Mouse (Mus musculus) CH12F3 (cell line): ENCODE results near the gene P2ry4.

ENCODE experiments used
- in situ Hi-C: fragments of 300-500 bp; cut with MboI; formaldehyde crosslinking; loops from 2 replicates; pipeline ENCODE4 v1.14.3; 2020; ENCODE audit warnings: low sequenced_read_pairs

The P2ry4 gene

DNA sequence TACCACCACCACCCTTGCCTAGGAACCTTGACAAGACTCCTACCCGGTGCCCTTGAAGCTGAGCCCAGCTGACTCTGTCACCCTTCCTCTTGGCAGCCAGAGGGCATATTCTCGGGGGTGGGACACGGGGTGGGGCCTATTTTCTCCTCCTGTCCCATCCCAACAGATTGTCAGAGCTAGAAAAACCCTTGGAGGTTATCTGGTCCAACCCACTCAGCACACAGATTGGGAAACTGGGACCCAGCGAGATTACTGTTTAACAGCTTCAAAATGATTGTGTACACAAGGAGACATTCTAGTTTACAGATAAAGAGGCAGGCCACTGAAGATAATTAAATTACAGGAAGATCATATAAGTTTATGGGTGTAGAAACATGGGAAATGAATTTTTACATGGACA is at the start of gene P2ry4:
TSS of gene P2ry4 (minus strand) at position 79 of the 400 bp plus-strand sequence.
- in situ Hi-C loops = no loop called here

DNA sequence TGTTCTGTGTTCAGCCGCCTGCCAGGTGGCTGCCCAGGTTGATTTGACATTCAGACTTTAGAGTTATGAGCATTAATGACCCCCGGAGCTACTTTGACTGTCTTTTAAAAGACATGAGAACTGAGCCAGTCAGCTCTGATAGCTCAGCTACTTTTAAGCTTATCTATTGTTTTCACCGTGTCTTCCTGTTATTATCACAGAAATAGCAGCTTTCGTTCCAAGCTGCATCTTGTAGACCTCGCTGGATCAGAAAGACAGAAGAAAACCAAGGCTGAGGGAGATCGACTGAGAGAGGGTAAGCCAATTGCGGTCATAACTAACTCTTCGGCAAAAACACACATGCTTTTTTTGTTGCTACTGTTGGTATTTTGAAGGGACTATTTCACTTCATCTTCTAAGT is 43.8 kb upstream of the P2ry4 start:
- in situ Hi-C loops = no loop called here

DNA sequence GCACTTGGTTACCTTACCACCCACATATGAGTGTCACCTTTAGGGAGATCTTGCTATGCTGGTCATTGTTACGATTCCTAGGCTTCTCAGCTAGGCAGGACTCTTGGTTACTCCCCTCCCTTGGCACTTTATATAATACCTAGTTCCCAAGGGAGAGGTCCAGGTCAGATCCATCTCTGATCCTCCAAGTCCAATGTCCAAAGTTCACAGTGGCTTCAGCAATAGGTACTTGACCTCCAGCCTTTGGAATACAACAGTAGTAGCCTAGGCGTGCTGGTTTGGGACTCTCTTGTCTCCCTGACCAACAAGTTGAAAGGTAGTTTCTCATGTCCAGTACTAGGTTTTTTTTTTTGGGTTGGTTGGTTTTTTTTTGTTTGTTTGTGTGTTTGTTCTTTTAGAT is 34.4 kb upstream of the P2ry4 start:
- in situ Hi-C loops = no loop called here

DNA sequence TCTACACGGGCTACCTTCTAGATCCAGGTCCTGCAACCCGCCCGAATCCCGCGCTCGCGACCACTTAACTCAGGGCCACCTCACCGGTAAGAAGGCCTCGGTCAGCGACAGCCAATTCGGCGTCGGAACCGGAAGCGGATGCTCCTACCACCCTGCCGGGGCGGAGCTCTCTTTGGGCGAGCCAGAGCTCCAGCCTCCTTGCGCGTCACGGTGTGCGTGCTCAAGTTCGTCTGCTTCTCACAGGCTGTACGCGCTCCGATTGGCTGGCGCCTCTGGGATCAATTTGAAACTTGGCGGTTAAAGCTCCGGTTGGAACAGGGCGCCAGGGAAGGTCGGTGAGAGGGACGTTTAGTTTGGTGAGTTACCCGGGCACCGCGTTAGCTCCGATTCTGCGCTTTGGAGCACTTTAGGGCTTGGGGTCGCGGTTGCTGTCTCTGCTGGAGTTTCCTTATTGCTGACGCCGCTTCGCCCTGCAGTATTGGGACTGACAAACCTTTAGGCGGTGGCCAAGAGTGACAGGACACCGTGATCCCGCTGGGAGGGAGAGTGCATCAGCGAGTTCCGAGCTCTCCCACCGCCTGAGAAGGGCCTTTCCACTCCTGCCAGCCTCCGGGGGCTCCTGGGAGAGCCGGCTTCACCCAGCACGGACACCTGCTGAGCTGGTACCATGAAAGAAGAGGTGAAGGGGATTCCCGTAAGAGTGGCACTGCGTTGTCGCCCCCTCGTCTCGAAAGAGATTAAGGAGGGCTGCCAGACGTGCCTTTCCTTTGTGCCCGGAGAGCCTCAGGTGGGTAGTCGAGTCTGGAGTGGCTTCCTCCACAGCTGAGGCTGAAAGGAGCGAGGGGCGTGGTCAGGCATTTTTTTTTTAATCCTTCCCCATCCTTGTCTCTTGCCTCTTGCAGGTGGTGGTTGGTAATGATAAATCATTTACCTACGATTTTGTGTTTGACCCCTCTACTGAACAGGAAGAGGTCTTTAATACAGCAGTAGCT is 31.4 kb upstream of the P2ry4 start, which contains the start of gene Pdzd11:
TSS of gene Pdzd11 (minus strand) at position 767 of the 992 bp plus-strand sequence.
- in situ Hi-C loops = no loop called here

DNA sequence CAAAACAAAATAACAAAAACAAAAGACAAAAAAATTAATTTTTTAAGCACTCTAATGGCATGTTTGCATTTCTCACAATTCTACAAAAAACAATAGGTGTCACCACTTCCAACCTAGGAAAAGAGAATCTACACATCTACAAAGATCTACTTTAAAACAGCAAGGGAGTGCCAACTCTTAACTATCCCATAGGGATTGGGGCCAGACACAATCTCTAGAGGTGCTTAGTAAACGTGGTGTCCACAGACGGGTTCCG is 30.8 kb upstream of the P2ry4 start, which contains the start of gene Kif4:
TSS of gene Kif4 (plus strand) at position 192 of the 256 bp plus-strand sequence.
- in situ Hi-C loops = no loop called here

DNA sequence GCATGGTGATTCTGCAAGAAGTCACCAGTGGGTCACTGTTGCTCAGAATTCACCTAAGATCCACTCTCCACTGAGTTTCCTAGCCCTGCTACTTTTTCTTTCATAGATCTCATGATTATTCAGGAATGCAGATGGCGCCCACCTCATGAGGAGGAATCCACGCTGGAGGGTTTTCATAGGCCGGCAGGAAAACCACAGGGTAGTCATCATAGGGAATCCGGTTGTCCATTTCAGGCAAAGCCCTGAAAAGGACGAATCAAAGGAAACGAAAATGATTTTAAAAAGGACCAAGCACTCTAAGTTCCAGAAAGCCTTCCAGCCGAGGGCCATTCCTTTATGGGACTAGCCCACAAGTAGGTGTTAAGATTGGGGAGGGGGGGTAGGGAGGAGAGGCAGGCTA is 30.5 kb upstream of the P2ry4 start:
- in situ Hi-C loops = no loop called here

DNA sequence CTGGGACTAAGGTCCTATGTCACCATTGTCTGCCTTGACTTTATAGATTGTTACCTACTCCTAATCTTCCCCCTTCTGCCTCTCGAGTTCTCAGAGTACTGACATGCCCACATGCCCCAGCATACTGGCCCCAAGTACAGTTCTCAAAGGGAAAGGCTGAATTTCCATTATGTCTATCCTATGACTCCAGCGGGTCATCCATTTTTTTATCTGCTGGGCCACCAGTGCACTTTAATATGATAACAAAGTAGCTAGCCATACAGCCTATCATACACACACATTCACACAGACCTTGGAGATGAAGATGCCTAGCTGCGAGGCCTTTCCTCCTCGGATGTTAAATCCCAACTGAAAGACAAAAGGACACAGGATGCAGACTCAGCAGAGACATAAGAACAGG is 29.6 kb upstream of the P2ry4 start:
- in situ Hi-C loops = no loop called here

DNA sequence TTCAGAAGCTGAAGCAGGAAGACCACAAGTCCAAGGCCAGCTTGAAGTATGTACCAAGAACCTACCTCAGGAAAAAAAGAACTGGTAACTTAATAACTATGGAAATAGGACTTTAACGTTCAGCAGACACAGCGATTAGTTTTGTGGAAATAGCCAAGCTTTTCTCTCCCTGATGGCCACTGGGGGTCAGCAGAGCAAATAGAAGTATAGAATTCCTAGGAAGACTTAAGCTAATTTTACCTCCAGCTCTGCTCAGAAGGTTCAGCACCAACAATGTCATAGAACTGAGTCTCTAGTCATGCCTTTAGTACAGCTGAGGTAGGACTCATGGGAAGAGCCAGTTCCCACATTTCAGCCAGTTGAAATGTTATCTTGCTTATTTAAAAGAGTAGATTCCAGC is 26.7 kb upstream of the P2ry4 start:
- in situ Hi-C loops = no loop called here

DNA sequence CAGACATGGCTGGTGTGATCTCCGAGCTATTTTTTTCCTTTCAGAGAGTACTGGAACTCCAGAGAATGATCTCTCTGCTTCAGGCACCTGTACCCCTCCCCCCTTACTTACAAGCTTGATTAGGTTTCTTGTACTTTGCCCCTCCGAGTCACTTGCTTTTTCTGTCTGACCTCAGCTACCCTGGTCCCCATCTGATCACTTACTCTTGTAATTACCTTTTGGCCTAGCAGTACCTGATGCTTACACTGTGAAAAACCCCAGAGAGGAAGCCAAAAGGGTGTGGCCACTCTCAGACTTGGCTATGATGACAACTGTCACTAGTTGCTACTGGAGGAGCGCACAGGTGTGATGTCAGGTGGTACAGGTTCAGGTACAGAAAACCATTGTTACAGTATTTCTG is 23.8 kb upstream of the P2ry4 start:
- in situ Hi-C loops = no loop called here

DNA sequence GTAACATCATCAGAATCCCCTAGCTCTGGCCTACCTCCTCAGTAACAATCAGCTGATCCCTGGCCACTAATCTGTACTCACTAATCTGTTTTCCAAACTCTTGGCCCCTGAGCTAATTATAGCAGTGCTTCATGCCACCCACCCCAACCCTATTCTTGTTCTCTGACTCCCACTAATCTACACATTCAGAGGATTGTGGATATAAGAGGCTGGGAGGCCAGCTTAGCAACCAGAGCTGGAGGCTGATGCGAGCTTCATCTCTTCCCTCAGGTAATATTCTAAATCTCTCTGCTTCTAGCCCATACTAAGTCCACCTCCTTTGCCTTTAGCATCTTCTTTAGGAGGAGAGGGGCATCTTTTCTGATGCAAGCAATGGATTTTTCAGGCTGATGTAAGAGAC is 10.6 kb upstream of the P2ry4 start, which contains the start of gene Arr3:
TSS of gene Arr3 (plus strand) at position 184 of the 400 bp plus-strand sequence.
- in situ Hi-C loops = no loop called here

DNA sequence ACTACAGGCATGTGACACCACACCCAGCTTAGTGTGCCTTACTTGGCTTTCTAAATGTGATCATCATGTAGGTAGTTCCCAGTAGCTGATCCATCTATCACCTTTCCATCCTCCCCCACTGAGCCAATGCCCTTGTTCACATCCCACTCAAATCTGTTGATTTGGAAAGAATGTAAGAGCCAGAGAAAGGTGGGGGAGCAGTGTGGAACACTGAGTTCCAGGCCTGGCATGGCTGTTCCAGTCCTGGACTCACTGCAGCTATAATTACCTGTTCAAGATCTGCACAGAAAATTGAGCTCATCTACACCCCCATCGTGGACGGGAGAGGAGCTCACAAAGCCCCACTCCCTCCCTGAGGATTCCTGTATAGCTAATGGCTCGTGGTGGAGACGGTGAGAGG is 5.1 kb upstream of the P2ry4 start:
- in situ Hi-C loops = no loop called here

DNA sequence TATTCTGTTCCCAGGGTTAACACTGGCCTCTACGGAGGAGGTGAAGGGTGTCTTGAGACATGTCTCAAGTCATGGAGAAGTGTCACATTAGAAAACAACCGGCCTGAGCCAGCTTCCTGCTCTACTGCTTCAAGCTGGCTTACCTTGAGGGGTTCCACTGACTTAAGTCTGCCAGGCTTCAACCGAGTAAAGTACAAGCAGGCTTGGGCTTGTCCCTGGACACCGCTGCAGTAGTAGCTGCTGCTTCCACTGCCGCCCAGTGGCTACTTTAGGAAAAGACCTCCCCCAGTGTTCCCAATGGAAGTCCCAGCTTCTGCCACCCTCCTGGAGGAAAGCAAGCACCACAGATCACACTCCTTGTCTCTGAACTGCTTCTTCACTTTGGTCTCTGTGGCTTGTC is 2.8 kb upstream of the P2ry4 start:
- in situ Hi-C loops = no loop called here

DNA sequence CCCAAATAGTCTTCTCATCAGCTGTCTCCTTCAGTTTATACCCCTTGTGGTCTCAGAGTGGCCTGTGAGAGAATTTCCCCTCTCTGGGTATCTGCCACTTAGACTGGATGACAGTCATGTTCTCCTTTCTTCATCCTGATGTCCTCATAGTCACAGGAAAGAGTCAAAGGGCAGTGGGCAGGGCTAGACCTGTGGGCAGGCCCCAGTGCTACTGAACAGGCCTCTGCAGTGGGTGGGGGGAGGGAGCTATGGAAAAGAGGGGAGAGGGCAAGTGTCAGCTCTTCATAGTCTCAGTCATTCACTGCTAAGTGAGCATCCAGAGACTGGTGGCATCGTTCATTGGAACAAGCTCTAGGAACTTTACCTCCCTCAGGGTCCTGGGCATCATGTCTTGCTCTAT is 22.7 kb downstream of the P2ry4 start, which contains the start of gene Awat1:
TSS of gene Awat1 (plus strand) at position 301 of the 400 bp plus-strand sequence.
- in situ Hi-C loops = no loop called here

DNA sequence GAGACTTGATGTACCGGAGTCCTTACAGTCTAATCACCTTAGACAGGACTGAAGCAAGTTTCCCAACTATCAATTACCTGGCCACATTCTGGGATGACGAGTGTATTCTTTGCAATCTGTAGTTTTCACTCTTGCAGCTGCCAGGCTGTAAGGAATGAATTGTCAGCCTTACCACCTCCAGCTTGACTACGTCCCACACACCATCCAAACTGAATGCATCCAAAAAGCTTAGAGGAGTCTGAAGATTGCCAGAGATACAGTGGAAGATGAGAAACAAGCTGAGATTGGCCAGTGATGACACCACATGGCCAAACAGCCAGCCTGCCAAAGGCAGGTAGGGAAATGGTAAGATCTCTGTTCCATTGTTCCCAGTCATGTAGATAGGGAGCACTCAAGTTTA is 29.0 kb downstream of the P2ry4 start:
- in situ Hi-C loops = no loop called here

DNA sequence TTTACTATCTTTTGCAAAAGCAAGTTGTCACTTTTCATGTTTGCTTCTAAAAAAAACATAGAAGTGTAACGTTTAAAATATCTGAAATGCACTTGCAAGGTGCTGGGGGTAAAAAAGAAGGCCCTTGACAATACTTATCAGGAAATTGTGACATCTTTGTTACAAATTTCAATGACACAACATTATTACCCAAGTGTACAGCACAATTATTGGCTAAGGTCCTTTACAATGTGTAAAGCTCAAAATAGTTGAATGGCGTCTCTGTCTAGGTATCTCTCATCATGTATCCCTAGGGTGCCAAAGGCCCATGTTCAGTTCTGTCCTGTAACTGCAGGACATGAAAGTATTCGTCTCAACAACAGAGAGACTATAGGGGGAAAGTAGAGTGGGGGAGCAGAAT is 38.6 kb downstream of the P2ry4 start:
- in situ Hi-C loops = no loop called here
